Mouse (Mus musculus) lung, postnatal 25 days (tissue): ENCODE data around the gene Scp2d1.
"Not testable (repeated sequence)": the region's sequence is repeated elsewhere in the genome, so short reads cannot be mapped to it uniquely, and the experiment has no call there.

Source experiments
- DNase-seq: peaks from one replicate; pipeline ENCODE4 v3.0.0; 2022; ENCODE audit warnings: low spot score

The Scp2d1 gene

DNA sequence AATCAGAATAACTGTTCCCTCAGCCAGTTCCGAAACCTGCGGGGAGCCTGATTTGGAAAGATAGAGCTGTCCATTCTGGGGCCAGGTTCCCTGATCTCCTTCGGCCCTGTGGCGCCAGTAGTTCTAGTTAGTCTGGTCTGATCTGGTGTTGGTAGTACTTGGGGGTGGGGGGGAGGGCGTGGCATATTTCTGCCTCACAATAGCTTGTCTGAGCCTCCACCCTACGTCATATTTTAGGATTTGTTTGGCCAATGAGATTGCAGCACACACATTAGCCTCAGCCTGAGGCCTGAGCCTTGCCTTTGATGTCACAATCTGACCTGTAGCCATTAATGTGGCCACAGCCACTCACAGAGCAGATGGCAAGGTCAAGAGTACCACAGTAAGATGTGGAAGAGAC lies at the start of gene Scp2d1:
TSS of gene Scp2d1 (plus strand) at position 301 of the 400 bp plus-strand sequence.
- not testable (repeated sequence) for DNase-seq

DNA sequence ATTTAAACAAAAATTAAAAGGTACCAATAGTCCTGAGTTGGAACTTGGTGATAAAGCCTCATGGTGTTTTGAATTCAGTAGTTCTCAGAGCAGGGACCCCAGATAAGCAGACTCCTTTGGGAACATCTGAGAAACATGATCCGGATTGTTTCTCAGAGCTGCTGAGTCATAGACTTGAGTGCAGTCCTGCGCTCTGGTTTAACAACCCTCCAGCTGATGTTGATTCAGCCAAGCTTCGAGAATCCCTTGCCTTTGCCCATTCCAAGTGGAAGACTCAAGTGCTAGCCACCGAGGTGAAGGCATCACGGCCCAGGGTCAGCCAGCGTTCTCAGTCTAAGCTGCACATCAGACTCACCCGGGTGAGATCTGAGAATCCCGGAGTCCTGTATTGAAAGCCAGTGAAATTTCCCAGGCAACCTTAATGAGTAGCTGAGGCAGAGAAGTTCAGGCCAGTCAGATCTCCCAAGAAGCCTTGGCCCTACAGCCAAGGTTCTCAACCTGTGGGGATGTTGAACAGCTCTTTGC lies 48.8 kb upstream of the Scp2d1 start:
- peak; percentile 12 for DNase-seq

DNA sequence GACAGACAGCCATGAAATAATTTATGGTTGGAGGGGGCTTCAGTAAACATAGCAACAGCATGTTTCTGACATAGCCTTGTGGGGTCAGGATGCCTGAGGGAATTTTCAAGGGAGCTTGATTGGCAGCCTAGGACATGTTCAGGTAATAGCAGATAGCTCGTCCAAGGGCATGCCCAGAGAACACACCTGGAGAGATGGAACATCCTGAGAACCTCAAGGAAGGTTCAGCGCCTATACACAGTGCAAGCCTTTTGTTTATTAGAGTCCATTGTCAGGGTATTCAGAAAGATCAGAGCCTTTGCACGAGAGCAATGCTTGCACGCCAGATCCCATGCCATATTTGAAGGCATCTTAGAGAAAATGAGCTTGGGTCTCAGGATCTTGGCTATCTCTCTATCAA lies 47.8 kb upstream of the Scp2d1 start:
- DNase-seq = no peak

DNA sequence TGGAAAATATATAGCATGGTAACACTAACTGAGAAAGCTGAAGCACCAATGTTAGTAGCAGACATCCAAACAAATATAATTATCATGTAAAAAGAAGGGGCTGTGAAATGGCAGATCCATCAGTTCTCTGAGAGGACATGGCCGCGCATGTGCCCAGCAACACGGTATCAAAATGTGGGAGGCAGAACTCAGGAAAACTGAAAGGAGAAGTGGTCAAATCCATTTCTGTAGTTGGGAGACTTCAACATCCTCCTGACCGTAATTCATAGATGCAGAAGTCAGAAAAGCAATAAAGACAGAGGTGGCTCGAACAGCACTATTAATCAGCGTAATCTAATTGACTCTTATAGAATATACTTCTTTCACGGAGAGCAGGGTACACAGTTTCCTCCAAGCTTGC lies 44.2 kb upstream of the Scp2d1 start:
- DNase-seq = no peak

- peak; percentile 24 for DNase-seq
Measured at GRCm38 (mm10) chr2:144780731-144781130, 42.7 kb upstream of the Scp2d1 start.

DNA sequence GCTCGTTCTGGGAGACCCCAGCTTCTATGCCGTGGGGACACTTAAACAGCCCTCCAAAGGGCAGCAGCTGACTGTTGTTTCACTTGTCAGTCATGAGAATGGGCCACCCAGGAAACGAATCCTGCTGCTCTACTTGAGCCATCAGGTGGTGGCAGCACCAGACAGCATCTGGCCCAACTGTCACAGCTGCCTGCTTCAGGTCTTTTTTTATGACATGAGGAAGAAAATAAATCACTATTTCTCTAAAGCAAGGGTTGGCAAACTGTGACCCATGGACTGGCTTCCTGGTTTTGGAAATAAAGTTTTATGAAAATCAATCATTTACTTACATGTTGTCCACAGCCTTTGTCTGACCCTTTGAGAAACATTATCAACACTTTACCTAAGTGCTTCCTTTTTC lies 41.6 kb upstream of the Scp2d1 start:
- DNase-seq = no peak

GRCm38 (mm10) chr2:144782481-144782880 lies 41.0 kb upstream of the Scp2d1 start:
- no peak for DNase-seq

DNA sequence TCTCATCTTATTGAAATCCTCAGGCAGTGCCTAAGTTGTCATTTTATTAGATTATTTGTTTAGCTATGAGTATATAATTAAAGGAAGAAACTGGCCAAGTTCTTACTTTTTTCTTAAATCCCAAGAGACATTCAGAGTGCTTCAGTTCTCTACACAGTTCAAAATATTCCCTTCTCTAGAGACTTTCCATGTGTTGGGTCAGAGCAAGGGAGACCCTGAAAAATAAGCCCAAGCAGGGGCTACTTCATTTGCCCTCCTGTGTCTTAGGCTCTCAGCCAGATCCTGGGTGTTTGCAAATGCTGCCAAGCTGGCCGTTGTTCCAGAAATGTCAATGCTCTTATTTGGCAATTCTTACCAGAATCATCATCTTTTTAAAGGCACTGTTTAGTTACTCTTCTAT lies 40.3 kb upstream of the Scp2d1 start:
- no peak for DNase-seq

GRCm38 (mm10) chr2:144783831-144784230 lies 39.6 kb upstream of the Scp2d1 start:
- DNase-seq = no peak

DNA sequence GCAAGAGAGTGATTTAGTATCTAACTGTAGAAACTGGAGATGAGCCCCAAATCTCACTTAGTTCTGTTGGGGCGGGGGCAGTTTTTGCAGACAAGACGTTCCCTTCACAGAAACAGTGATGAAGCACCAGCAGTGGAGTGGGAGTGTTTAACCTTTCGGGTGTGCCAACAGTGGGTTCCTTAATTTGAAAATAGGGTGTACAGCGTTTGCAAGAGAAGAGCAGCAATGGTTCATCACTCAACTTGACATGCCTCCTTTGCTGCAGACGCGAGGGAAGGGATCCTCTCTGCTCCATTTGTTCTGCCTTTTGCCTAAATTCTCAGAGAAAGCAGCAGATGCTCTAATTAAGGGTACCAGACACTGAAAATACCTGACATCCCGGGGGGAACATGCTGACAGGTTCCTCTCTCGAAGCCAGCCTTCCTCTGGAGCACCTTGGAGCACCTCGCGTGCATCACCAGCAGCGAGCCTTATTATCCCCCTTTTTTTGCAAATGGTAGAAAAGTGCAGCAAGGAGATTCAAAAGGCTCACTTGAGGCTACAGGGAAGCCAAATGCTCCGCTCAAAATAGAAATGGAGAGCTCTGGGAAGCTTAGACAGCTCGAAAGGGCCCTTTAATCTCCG lies 31.7 kb upstream of the Scp2d1 start:
- DNase-seq = no peak

DNA sequence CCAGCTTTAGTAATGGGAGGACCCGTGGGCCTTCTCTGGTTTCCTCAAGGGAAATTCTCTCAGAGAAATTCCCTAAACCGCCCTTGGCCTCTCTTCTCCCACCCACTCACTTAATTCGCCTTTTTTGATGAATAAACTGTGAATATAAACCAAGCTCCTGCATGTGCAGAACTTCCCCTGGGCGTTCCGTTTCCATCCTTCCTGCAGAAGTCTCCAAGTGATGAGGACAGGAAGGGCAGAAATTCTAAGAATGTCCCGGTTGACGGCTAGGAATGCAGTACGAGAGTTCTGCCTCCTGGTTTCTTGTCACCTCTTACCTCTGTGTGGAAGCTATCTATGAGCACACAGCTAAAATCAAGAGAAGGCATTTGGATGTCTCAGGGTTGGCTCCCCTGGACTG lies 25.9 kb upstream of the Scp2d1 start:
- DNase-seq = no peak

- DNase-seq = no peak
Measured at GRCm38 (mm10) chr2:144807766-144808754, 15.4 kb upstream of the Scp2d1 start.

DNA sequence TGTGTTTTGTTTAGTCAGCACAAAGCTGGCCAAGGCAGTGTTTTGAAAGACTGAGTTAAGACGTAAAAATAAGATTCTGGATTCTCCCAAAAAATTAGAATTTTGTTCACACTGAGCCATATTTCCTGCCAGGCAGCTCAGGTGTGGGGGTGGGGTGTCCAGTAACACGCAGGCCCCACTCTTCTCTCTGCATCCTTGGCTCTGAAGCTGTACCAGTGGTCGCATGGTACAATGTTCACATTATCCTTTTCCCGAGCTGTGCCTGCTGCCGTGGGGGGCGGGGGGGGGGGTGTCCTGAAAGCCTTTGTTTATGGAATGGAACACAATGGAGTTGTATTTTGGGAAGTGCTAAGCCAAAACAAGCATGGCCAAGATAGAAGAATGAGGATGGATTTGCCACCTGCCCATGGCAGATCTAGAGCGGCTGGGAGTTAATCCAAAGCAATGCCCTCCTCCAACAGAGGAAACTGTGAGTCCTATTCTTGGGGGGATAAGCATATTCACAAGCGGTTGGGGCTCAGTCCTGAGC lies 5.1 kb downstream of the Scp2d1 start:
- no peak for DNase-seq

DNA sequence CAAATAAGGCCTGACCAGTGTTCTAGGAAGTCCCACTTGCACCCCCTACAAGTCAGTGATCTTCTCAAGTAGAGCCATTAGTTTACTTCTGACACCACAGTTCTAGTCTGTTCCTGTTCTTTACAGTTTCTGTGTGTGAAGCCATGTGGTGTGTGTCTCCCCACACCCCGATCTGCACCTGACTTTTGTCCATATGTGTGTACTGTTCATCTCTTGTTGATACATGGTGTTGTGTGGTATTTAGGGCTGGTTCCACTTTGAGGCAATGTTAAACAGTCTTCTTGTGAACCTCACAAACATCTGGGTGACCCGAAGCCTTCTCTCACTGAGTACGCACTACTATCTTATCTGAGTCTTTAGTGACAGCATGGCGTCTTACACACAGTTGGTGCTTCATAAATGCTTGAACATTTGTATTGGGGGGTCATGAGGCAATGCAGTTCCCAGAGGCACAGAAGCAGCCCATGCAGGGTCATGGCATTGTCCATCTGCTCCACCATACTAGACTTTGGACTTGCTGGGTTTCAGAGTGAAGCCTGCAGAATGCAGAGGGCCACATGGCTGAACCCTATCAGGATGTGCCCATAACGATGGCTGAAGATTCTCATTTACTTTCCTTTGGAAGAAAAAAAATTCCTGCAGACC lies 13.3 kb downstream of the Scp2d1 start:
- no peak for DNase-seq

DNA sequence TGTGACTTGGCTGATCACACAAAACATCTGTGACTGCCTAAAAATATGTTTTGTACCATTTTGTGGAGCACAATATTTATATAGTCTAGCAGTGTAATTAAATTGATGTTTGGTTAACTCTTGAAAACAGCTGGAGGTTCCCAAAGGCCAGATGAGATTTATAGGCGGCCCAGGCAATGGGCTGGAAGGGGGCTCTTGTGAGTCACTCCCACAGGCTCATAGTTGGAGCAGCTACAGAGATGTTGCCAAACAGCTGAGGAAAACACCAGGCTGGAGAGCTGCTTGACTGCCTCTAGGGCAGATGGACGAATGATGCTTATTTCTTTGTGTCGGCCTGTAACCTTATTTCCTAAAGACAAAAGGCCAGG lies 13.8 kb downstream of the Scp2d1 start:
- no peak for DNase-seq

DNA sequence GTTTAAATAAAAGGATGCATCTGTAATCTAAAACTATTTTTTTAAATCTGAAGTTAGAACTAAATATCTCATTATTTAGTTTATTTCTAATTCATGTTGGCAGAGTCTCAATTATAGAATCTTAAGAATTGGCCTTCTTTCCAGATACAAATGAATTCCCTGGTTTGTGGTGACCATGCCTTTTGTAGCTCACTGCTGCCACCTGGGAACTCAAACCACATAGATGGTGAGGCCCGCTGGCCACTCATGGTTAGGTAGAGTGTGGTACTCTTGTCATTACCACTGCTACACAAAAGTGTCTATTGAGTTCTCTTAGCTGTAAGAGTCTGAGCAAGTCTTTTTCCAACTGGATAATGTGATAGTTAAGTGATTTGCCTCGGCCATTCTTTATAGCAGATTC lies 45.4 kb downstream of the Scp2d1 start:
- peak; percentile 4 for DNase-seq
